ENCODE assay signal across 8 mouse cellular contexts in genomic region chr12:106010065-106010915, GRCm38 (mm10). TPM values are rescaled to one million over a fixed set of nuclear protein-coding genes. Genes with fewer than 3 reads are reported as not detected.
DNase-seq lines count a peak whose midpoint lies in the region; ATAC-seq lines count a peak whose summit lies in the region.

Gene Vrk1 (plus strand): TSS chr12:106010228.

- under 1% methylated on average over 72 of the region's 72 CpGs for WGBS in hindbrain, embryonic 11.5 days

- H3K4me1 ChIP-seq in hindbrain, embryonic 11.5 days (replicated peaks; ENCODE audit: control insufficient read depth, insufficient read depth, low read length) = no peaks in the 10 kb centered on the region

- peak within 1 kb of the TSS; percentile 57 for H3K4me2 ChIP-seq in hindbrain, embryonic 11.5 days (replicated peaks; ENCODE audit: low read depth, low read length)

- no peaks in the 10 kb centered on the region for H3K27me3 ChIP-seq in hindbrain, embryonic 11.5 days (ENCODE audit: control insufficient read depth, insufficient read depth, low read length)

- H3K36me3 ChIP-seq in hindbrain, embryonic 11.5 days (ENCODE audit: control insufficient read depth, insufficient read depth, low read length) = no peaks in the 10 kb centered on the region

- peak; percentile 99 for ATAC-seq in hindbrain, embryonic 11.5 days (ENCODE audit: low FRiP score)

- H3K9me3 ChIP-seq in hindbrain, embryonic 11.5 days (ENCODE audit: control insufficient read depth, low read length) = no peaks in the 10 kb centered on the region

- H3K27ac ChIP-seq in hindbrain, embryonic 11.5 days (ENCODE audit: low read depth, low read length) = no peak within 1 kb of the TSS

- peak within 1 kb of the TSS; percentile 78 for H3K4me3 ChIP-seq in hindbrain, embryonic 11.5 days (ENCODE audit: low read depth, low read length)

- peak; percentile 99 for DNase-seq in Muller cell, postnatal 12 days (ENCODE audit: inconsistent ontology term)
- DNase-seq in cerebellum, adult 9-11 months = peak; percentile 97
- peak; percentile 96 to 98 for DNase-seq in frontal cortex, adult 2 months (ENCODE audit: extremely low spot score in 1 of 2, low spot score in 1 of 2)
- peak; percentile 96 for DNase-seq in hindbrain, embryonic 11.5 days (ENCODE audit: low spot score)
- peak; percentile 93 to 95 for DNase-seq in layer of hippocampus, postnatal 10 days (ENCODE audit: low spot score in 2 of 2)
- DNase-seq in lung, postnatal 10 days = peak; percentile 99
- DNase-seq in ovary, postnatal 36 days (ENCODE audit: low spot score) = peak; percentile 93
- peak; percentile 90 for DNase-seq in thymus, postnatal 25 days

- peak within 1 kb of the TSS; percentile 74 for H3K9ac ChIP-seq in hindbrain, embryonic 11.5 days (ENCODE audit: low read depth, low read length)

RNA-seq across cellular contexts. Expression of gene Vrk1, which starts in this region (rescaled TPM):
- 16.4 and 17.7 TPM in 2 replicates for polyA plus RNA-seq in frontal cortex, adult 2 months (2012; rRNA removed)
- polyA plus RNA-seq in hindbrain, embryonic 11.5 days (2014; fragmentation: Nextera tagmentation; extraction: Ambion mirVana) = 90.3 and 92.3 TPM in 2 replicates
- 10 to 100 TPM; 18.8 to 22.1 TPM for total RNA-seq in layer of hippocampus, postnatal 10 days (2021)
